Mouse (Mus musculus) stomach, postnatal 0 days (tissue): ENCODE results near the gene Cd109.
A peak's percentile ranks its signal among the peaks of the same experiment; 100 is the strongest.

ENCODE experiments used
- CTCF ChIP-seq: IDR thresholded peaks from 2 replicates; pipeline ENCODE4 v1.5.1; 2016; ENCODE audit warnings: antibody characterized with exemption, low read depth, mild to moderate bottlenecking, moderate library complexity
- EP300 ChIP-seq: optimal IDR thresholded peaks from 2 replicates; pipeline ENCODE3; 2016; ENCODE audit warnings: antibody characterized with exemption

GRCm38 (mm10) chr9:78629991-78630390, 14.6 kb downstream of the Cd109 start:
- TF ChIP-seq CTCF (peak; percentile 59), EP300 (no peak)
